Mouse (Mus musculus) myocyte (in vitro differentiated cells): ENCODE results near the gene Map3k20.

Experiments used
- CEBPB ChIP-seq: IDR thresholded peaks from 2 replicates; pipeline ENCODE4 v1.6.1; 2011; ENCODE audit warnings: mild to moderate bottlenecking, moderate library complexity; ENCODE audit not compliant: poor library complexity, insufficient read depth, severe bottlenecking
- MAX ChIP-seq: IDR thresholded peaks from one replicate; pipeline ENCODE4 v1.6.1; 2011; ENCODE audit warnings: low read depth, mild to moderate bottlenecking, control low read depth
- USF1 ChIP-seq: IDR thresholded peaks from one replicate; pipeline ENCODE4 v1.6.1; 2011; ENCODE audit warnings: low read depth, mild to moderate bottlenecking, control low read depth, moderate library complexity

GRCm38 (mm10) chr2:72298406-72298805 lies 13.0 kb downstream of the Map3k20 start:
- no peak for TF ChIP-seq USF1
- no peak for TF ChIP-seq MAX
- TF ChIP-seq CEBPB, result no peak
